Mouse (Mus musculus) embryonic facial prominence, embryonic 14.5 days (tissue): ENCODE measurements around the gene Twist1. TPM values are rescaled to one million over a fixed set of nuclear protein-coding genes. Genes with fewer than 3 reads are reported as not detected.

Experiments
- ATAC-seq: fragments of 200-750 bp; cut with Nextera tagmentation; 2 replicates; pipeline ENCODE4 v1.8.0; 2017; ENCODE audit warnings: low read depth, moderate number of reproducible peaks, moderate TSS enrichment
- DNase-seq: peaks from one replicate; pipeline ENCODE4 v3.0.0-alpha.2; 2015; ENCODE audit warnings: low spot score
- H3K27ac ChIP-seq: fragments of 300-500 bp; sonication (generic); replicated peaks from 2 replicates; pipeline ENCODE4 v1.5.1; 2014; ENCODE audit warnings: low read depth, mild to moderate bottlenecking, low read length, moderate library complexity
- H3K27me3 ChIP-seq: fragments of 300-500 bp; sonication (generic); replicated peaks from 2 replicates; pipeline ENCODE4 v1.6.1; 2014; ENCODE audit warnings: low read length; ENCODE audit not compliant: control insufficient read depth, insufficient read depth
- H3K36me3 ChIP-seq: fragments of 300-500 bp; sonication (generic); 2 replicates; pipeline ENCODE4 v1.6.1; 2014; ENCODE audit warnings: low read length, mixed read lengths; ENCODE audit not compliant: control insufficient read depth, insufficient read depth
- H3K4me1 ChIP-seq: fragments of 300-500 bp; sonication (generic); 2 replicates; pipeline ENCODE4 v1.6.1; 2014; ENCODE audit warnings: antibody characterized with exemption, low read length; ENCODE audit not compliant: control insufficient read depth, insufficient read depth
- H3K4me2 ChIP-seq: fragments of 300-500 bp; sonication (generic); 2 replicates; pipeline ENCODE4 v1.6.1; 2014; ENCODE audit warnings: low read depth, mild to moderate bottlenecking, low read length, moderate library complexity, mixed read lengths
- H3K4me3 ChIP-seq: fragments of 300-500 bp; sonication (generic); 2 replicates; pipeline ENCODE4 v1.5.1; 2014; ENCODE audit warnings: low read depth, mild to moderate bottlenecking, low read length
- H3K9ac ChIP-seq: fragments of 300-500 bp; sonication (generic); 2 replicates; pipeline ENCODE4 v1.6.1; 2014; ENCODE audit warnings: low read depth, mild to moderate bottlenecking, low read length, moderate library complexity, mixed read lengths
- H3K9me3 ChIP-seq: fragments of 300-500 bp; sonication (generic); 2 replicates; pipeline ENCODE4 v1.6.1; 2016; ENCODE audit warnings: low read length; ENCODE audit not compliant: control insufficient read depth
- WGBS: fragments of 180-500 bp; shearing (Covaris S2); extraction: QIAGEN DNeasy Blood & Tissue Kit; methylation state at CpG from one replicate; pipeline ENCODE4 v1.1.7; 2014; 5-methylcytosine and 5-hydroxymethylcytosine counted together
- polyA plus RNA-seq: library from polyadenylated mRNA; unstranded; fragments of >200 nt; fragmentation: Nextera tagmentation; extraction: Ambion mirVana; gene quantifications from 2 replicates; pipeline ENCODE4 v1.2.1, GENCODE M21; 2014

Gene Twist1
- polyA plus RNA-seq, 1 experiment from 2014 or later = 41.1 TPM

DNA sequence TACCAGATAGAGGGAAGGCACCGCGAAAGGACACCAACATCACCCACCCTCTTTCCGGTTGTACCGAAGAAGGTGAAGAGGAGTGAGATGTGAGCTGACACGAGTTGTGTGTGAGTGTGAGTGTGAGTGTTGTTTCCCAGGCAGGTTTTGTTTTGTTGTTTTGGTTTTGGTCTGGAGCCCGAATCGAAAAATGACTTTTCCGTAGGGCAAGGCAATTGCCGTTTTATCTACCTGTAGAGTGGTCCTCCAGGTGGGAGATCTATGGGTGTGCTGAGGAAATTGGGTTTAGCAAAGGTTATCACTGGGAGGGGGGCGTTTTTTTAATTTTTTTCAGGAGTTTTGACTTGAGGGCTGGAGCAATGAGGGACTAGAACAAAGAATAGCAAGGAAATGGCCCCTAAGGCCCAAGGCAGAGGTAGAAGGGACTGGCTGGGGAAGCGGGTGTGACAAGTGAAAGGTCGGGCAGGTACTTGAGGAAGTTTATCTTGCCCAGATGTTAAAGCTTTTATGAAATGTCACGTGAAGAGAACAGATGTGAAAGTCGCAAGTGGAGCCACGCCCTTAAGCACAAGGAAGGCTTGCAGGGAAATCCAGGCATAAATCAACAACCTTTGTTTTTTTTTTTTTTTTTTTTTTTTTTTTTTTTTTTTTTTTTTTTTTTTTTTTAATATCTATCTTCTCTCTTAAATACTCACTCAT, 6.3 kb downstream of the Twist1 start:
- peak overlapping the region; percentile 72 for H3K4me2 ChIP-seq
- 7% methylated on average over 15 of the region's 15 CpGs for WGBS
- peak overlapping the region; percentile 80 for H3K4me3 ChIP-seq
- H3K27me3 ChIP-seq = peaks cover under 1% of the 10 kb centered on the region; the same call in 1 of the 2 replicates
- no peak for DNase-seq
- H3K27ac ChIP-seq = peak overlapping the region; percentile 97
- peaks cover 9% of the 10 kb centered on the region; the same call in 1 of the 2 replicates for H3K36me3 ChIP-seq
- no peak for ATAC-seq
- no peaks in the 10 kb centered on the region for H3K9me3 ChIP-seq
- H3K4me1 ChIP-seq = peaks cover 36% of the 10 kb centered on the region
- H3K9ac ChIP-seq = peak overlapping the region; percentile 81

DNA sequence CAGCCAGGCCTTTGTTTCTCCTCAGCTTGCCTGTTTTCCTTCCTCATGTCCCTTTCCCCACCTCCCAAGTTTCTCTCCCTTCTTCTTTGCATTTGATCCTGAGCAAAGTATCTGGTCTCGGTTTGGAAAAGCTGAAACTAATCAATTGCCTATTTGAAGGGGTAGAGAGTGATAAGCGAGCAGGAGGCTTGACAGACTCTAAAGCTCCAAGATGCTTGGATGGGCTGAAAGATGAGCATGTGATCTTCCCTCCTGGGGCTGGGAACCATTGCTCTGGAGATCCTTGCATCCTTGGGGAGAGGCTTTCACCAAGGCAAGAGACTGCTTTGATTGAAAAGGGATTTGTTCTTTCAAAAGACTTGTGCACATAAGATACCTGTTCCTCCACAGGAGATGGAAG, 7.0 kb downstream of the Twist1 start:
- Histone ChIP-seq H3K27me3 (peaks cover 5% of the 10 kb centered on the region; the same call in 1 of the 2 replicates), H3K9me3 (no peaks in the 10 kb centered on the region), H3K4me2 (peak overlapping the region; percentile 31), H3K4me3 (peak overlapping the region; percentile 1; the same call in 1 of the 2 replicates), H3K36me3 (peaks cover 9% of the 10 kb centered on the region; the same call in 1 of the 2 replicates), H3K9ac (peak overlapping the region; percentile 11; the same call in 1 of the 2 replicates), H3K4me1 (peaks cover 36% of the 10 kb centered on the region), H3K27ac (peak overlapping the region; percentile 67)
- ATAC-seq (no peak), DNase-seq (no peak)
- WGBS = 29% methylated on average over 2 of the region's 2 CpGs

- H3K4me2 ChIP-seq = peak overlapping the region; percentile 78
- peak overlapping the region; percentile 72 for H3K9ac ChIP-seq
- H3K4me3 ChIP-seq = peak overlapping the region; percentile 38
- ATAC-seq (no peak), DNase-seq (no peak)
- H3K4me1 ChIP-seq = peaks cover 36% of the 10 kb centered on the region
- H3K9me3 ChIP-seq = no peaks in the 10 kb centered on the region
- 3% methylated on average over 5 of the region's 5 CpGs for WGBS
- H3K27ac ChIP-seq = peak overlapping the region; percentile 95
- peaks cover 12% of the 10 kb centered on the region for H3K27me3 ChIP-seq
- H3K36me3 ChIP-seq = peaks cover 9% of the 10 kb centered on the region; the same call in 1 of the 2 replicates
Measured at GRCm38 (mm10) chr12:33965661-33966360, 8.3 kb downstream of the Twist1 start.

DNA sequence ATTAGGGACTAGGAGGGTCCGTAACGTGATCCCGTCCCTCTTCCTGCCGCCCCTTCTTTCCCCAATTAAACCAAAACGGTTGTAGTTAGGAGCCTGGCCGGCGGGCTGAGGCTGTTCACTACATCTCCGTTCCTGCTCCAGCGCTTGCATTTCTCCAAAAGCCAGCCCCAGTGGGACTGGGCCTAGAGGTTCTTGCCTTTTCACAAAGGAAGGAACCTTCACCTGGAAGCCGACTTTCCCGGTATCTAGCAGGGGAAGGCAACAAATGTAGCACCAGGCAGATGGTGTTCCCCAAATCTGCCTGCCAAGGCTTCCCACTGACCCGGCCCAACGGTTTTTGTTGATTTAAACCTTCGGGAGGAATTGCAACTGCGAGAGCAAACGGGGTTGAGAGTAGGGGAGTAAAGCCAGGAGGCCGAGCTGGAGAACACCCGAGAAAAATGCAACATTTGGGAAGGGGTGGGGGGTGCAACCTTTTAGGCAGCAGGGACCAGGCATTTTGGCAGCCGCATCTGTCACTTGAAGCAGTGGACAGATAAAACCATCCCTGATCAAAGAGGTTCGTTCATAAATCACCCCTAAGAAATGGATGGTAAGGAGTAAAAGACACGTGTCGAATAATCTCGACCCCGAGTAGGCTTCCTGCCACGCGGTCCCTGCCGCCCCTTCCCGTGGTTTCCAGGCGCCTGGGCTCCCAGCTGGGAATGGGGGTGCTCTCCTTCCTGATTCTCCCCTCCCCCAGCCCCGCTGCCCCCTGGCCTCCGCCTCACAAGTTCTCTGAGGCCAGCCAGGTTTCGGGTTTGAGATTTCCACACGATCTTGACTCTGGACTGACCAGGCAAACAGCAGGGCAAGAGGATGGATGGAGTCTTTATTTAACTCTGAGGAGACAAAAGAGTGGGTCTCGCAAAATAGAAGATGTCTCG, 9.3 kb downstream of the Twist1 start:
- Histone ChIP-seq H3K27me3 (peaks cover 12% of the 10 kb centered on the region), H3K4me1 (peaks cover 36% of the 10 kb centered on the region), H3K9me3 (no peaks in the 10 kb centered on the region), H3K4me2 (peak overlapping the region; percentile 78), H3K4me3 (peak overlapping the region; percentile 38), H3K9ac (peak overlapping the region; percentile 72), H3K27ac (peak overlapping the region; percentile 95), H3K36me3 (peaks cover 9% of the 10 kb centered on the region; the same call in 1 of the 2 replicates)
- no peak for ATAC-seq
- peak; percentile 81 for DNase-seq
- WGBS = 3% methylated on average over 30 of the region's 35 CpGs

DNA sequence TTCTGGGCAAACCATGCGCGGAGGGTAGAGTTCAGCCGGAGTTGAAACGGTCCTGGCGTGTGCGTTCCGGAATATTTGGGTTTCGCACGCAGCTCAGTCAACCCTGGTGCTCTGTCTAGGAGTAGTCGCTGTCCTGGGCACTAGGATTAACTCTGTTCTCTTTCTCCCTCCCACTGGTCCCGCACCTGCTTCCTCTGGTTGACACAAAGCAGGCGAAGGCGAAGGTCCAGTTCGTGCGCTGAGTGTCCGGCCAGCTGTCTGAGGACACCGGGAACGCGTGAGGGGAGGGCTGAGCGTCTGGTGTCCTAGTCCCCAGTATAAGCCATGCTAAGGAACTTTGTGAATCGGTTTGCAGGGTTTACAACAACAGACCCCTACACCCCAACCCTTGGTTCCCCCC, 10.0 kb downstream of the Twist1 start:
- DNase-seq = no peak
- under 1% methylated on average over 21 of the region's 21 CpGs for WGBS
- peak overlapping the region; percentile 38 for H3K4me3 ChIP-seq
- no peaks in the 10 kb centered on the region for H3K9me3 ChIP-seq
- H3K36me3 ChIP-seq = peaks cover 3% of the 10 kb centered on the region; the same call in 1 of the 2 replicates
- H3K27ac ChIP-seq = peak overlapping the region; percentile 95
- peak overlapping the region; percentile 78 for H3K4me2 ChIP-seq
- peaks cover 12% of the 10 kb centered on the region for H3K27me3 ChIP-seq
- H3K9ac ChIP-seq = peak overlapping the region; percentile 72
- peak; percentile 64 for ATAC-seq
- H3K4me1 ChIP-seq = peaks cover 30% of the 10 kb centered on the region

DNA sequence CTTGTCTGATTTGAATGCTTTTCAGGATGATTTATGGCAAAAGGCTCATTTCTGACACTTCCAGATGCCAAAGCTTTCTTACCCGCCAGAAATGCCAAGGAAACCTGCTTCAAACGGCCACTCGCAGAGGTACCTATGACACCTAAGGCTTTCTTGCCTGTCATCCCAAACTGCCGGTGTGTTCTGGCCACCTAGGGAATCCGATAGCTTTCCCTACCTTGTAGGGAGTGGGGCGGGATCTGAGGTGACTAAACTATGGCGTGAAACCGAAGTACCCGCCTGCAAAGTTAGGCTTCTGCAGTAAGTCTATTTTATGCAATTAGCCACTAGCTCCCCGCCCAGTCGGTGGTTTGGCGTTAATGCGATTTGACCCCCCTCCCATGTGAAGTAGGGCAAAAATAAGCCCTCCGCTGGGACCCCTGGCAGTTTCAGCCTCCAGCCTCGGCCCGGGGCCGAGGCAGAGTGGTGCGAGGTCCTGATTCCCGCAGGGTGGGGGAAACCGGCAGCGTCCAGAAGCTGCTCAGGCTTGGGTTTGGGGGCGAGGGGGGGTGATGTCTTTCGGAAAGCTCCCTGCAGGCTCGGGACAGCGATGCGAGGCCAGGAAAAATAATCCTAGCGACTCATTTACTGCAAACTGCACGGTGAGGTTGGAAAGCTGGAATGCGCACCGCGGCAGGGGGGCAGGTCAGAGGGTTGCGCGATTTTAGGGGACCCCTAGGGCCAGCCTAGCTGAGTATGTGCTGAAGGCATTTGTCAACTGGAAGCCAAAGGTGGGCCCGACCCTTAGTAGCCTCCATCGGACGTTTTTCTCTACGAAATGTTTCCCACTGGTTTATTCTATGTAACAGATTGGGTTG, 10.8 kb downstream of the Twist1 start:
- ATAC-seq (no peak), DNase-seq (no peak)
- Histone ChIP-seq H3K9me3 (no peaks in the 10 kb centered on the region), H3K4me1 (peaks cover 34% of the 10 kb centered on the region), H3K36me3 (no peaks in the 10 kb centered on the region), H3K27ac (peak overlapping the region; percentile 95), H3K27me3 (peaks cover 12% of the 10 kb centered on the region), H3K9ac (peak overlapping the region; percentile 72), H3K4me2 (peak overlapping the region; percentile 78), H3K4me3 (peak overlapping the region; percentile 38)
- WGBS = 2% methylated on average over 36 of the region's 37 CpGs

- H3K36me3 ChIP-seq = no peaks in the 10 kb centered on the region
- peak overlapping the region; percentile 78 for H3K4me2 ChIP-seq
- DNase-seq (no peak), ATAC-seq (no peak)
- H3K27ac ChIP-seq = peak overlapping the region; percentile 95
- peak overlapping the region; percentile 38 for H3K4me3 ChIP-seq
- peaks cover 35% of the 10 kb centered on the region for H3K4me1 ChIP-seq
- H3K27me3 ChIP-seq = peaks cover 12% of the 10 kb centered on the region
- 23% methylated on average over 4 of the region's 4 CpGs for WGBS
- H3K9ac ChIP-seq = peak overlapping the region; percentile 72
- no peaks in the 10 kb centered on the region for H3K9me3 ChIP-seq
Measured at GRCm38 (mm10) chr12:33968898-33969178, 11.4 kb downstream of the Twist1 start.
